Mouse (Mus musculus) CH12.LX (cell line): ENCODE measurements at regions not wholly inside any gene's neighbourhood (a gene's known extent, or its start where the extent isn't known, plus 50 kb on each side); places are given as distances from the start of the nearest gene placed in this dataset.

Experiments used
- BHLHE40 ChIP-seq: IDR thresholded peaks from 2 replicates; pipeline ENCODE4 v1.6.1; 2011; ENCODE audit warnings: mild to moderate bottlenecking, low read depth, low read length, improper control_type of control experiment
- CTCF ChIP-seq, 2 experiments: IDR thresholded peaks in 1 of 2; conservative IDR thresholded peaks in 1 of 2; 2 replicates each; pipeline ENCODE4 v1.5.1; 2011 to 2012; ENCODE audit warnings: low read depth in 2 of 2, low read length in 2 of 2, improper control_type of control experiment in 1 of 2, inconsistent platforms in 1 of 2, mild to moderate bottlenecking in 1 of 2, moderate library complexity in 1 of 2
- ETS1 ChIP-seq: conservative IDR thresholded peaks from 2 replicates; pipeline ENCODE4 v1.6.1; 2012; ENCODE audit warnings: low read depth, mild to moderate bottlenecking, inconsistent platforms, low read length, improper control_type of control experiment, moderate library complexity
- GABPA ChIP-seq: IDR thresholded peaks from 2 replicates; pipeline ENCODE4 v1.6.1; 2012; ENCODE audit warnings: low read depth, low read length, improper control_type of control experiment, inconsistent platforms; ENCODE audit not compliant: insufficient replicate concordance
- HCFC1 ChIP-seq: IDR thresholded peaks from 2 replicates; pipeline ENCODE4 v1.6.1; 2012; ENCODE audit warnings: low read depth, mild to moderate bottlenecking, inconsistent platforms, low read length, improper control_type of control experiment
- KAT2A ChIP-seq: IDR thresholded peaks from 2 replicates; pipeline ENCODE4 v1.6.1; 2012; ENCODE audit warnings: low read length, improper control_type of control experiment, inconsistent platforms; ENCODE audit not compliant: insufficient replicate concordance
- RAD21 ChIP-seq: IDR thresholded peaks from 2 replicates; pipeline ENCODE4 v1.6.1; 2011; ENCODE audit warnings: low read depth, mild to moderate bottlenecking, low read length, improper control_type of control experiment, moderate library complexity
- TCF12 ChIP-seq: IDR thresholded peaks from 2 replicates; pipeline ENCODE4 v1.6.1; 2014; ENCODE audit warnings: low read depth, mild to moderate bottlenecking, inconsistent platforms, low read length, improper control_type of control experiment
- ZKSCAN1 ChIP-seq: IDR thresholded peaks from 2 replicates; pipeline ENCODE4 v1.6.1; 2012; ENCODE audit warnings: low read depth, inconsistent platforms, low read length, improper control_type of control experiment, borderline replicate concordance

- TF ChIP-seq ZKSCAN1, result no peak
- TF ChIP-seq CTCF (conservative IDR thresholded peaks at IDR 0.05 in 1 of 2, IDR thresholded peaks at IDR 0.05 in 1 of 2; ENCODE audit: low read depth in 2 of 2, low read length in 2 of 2), result no peak
- no peak for TF ChIP-seq ETS1
- TF ChIP-seq HCFC1, result no peak
- TF ChIP-seq RAD21, result no peak
- no peak for TF ChIP-seq GABPA
- no peak for TF ChIP-seq KAT2A
- no peak for TF ChIP-seq TCF12
- no peak for TF ChIP-seq BHLHE40
These were observed 129.4 kb downstream of the Zpld1 start for GRCm38 (mm10) chr16:55168433-55168832.
